Mouse (Mus musculus): ENCODE measurements around the gene Mios. TPM values are rescaled to one million over a fixed set of nuclear protein-coding genes. Genes with fewer than 3 reads are reported as not detected.

Gene Mios
- polyA plus RNA-seq (2012; rRNA removed), result 11.7 and 12.3 TPM in 2 replicates

GRCm38 (mm10) chr6:8209047-8209865 lies at the start of gene Mios:
TSS of gene Mios (plus strand) at chr6:8209222.

GRCm38 (mm10) chr6:8192517-8192916 lies 16.5 kb upstream of the Mios start, which contains the start of gene Col28a1:
TSS of gene Col28a1 (minus strand) at chr6:8192617.

GRCm38 (mm10) chr6:8259004-8259666 lies 50.1 kb downstream of the Mios start, which contains the start of the genes Rpa3, Umad1 and Gm45062:
TSS of gene Rpa3 (minus strand) at chr6:8259173.
TSS of gene Umad1 (plus strand) at chr6:8259288.
TSS of gene Gm45062 (plus strand) at chr6:8259450.

Other genes with a start within 250 kb of the Mios start
- gene Col28a1, start 16.6 kb upstream of the Mios start, polyA plus RNA-seq (2012; rRNA removed), result 0.70 and 1.6 TPM in 2 replicates
- gene Rpa3, start 50.0 kb downstream of the Mios start, polyA plus RNA-seq (2012; rRNA removed), result 37.7 and 42.4 TPM in 2 replicates
- 31.8 and 32.2 TPM in 2 replicates for gene Umad1, start 50.1 kb downstream of the Mios start, polyA plus RNA-seq (2012; rRNA removed)
- 15.7 and 17.4 TPM in 2 replicates for gene Gm45062, start 50.2 kb downstream of the Mios start, polyA plus RNA-seq (2012; rRNA removed)